Mouse (Mus musculus): ENCODE measurements around the gene Hpd. TPM values are rescaled to one million over a fixed set of nuclear protein-coding genes. Genes with fewer than 3 reads are reported as not detected.
A peak's percentile ranks its signal among the peaks of the same experiment; 100 is the strongest.

The Hpd gene
- total and polyA plus RNA-seq, 2 experiments from 2014 or later, result not detected

GRCm38 (mm10) chr5:123125105-123125504 lies 57.4 kb downstream of the Hpd start:
- WGBS, result 87% methylated on average over 6 of the region's 6 CpGs
- no peak for ATAC-seq

GRCm38 (mm10) chr5:123122181-123122580 lies 60.3 kb downstream of the Hpd start:
- no peak overlapping the region for H3K9ac ChIP-seq
- H3K4me2 ChIP-seq (ENCODE audit: low read depth), result no peak overlapping the region
- peak; percentile 53 for TF ChIP-seq CTCF (IDR thresholded peaks at IDR 0.05; ENCODE audit: low read depth)
- ATAC-seq (no peak), DNase-seq (no peak)
- WGBS, result 84% methylated on average over 4 of the region's 4 CpGs
- H3K9me3 ChIP-seq (ENCODE audit: low read length), result no peaks in the 10 kb centered on the region
- H3K27ac ChIP-seq (ENCODE audit: low read depth, low read length), result no peak overlapping the region
- peaks cover 35% of the 10 kb centered on the region for H3K36me3 ChIP-seq (ENCODE audit: insufficient read depth)
- H3K27me3 ChIP-seq (ENCODE audit: insufficient read depth, low read length), result no peaks in the 10 kb centered on the region
- H3K4me3 ChIP-seq (ENCODE audit: low read depth, low read length), result no peak overlapping the region
- H3K4me1 ChIP-seq (ENCODE audit: insufficient read depth), result no peaks in the 10 kb centered on the region

More at GRCm38 (mm10) chr5:123125105-123125504, 57.4 kb downstream of the Hpd start:
- Histone ChIP-seq H3K27me3 (ENCODE audit: insufficient read depth, low read length) (no peaks in the 10 kb centered on the region), H3K9me3 (ENCODE audit: low read length) (no peaks in the 10 kb centered on the region), H3K4me1 (ENCODE audit: insufficient read depth) (no peaks in the 10 kb centered on the region), H3K4me3 (ENCODE audit: low read depth, low read length) (no peak overlapping the region), H3K36me3 (ENCODE audit: insufficient read depth) (peaks cover 34% of the 10 kb centered on the region), H3K9ac (no peak overlapping the region), H3K4me2 (ENCODE audit: low read depth) (no peak overlapping the region), H3K27ac (ENCODE audit: low read depth, low read length) (no peak overlapping the region)
- TF ChIP-seq CTCF (IDR thresholded peaks at IDR 0.05; ENCODE audit: low read depth), result no peak
- no peak for DNase-seq

Other genes with a start within 250 kb of the Hpd start
- gene Kdm2b, start 192.9 kb downstream of the Hpd start, total RNA-seq (2014; rRNA removed), result 127 and 158 TPM in 2 replicates
- 84.6 and 91.7 TPM in 2 replicates for gene Kdm2b, start 192.9 kb downstream of the Hpd start, polyA plus RNA-seq (2015; fragmentation: Nextera tagmentation; extraction: Ambion mirVana)
- 13.8 and 19.4 TPM in 2 replicates for gene Orai1, start 167.7 kb downstream of the Hpd start, total RNA-seq (2014; rRNA removed)
- 10.7 and 14.4 TPM in 2 replicates for gene Orai1, start 167.7 kb downstream of the Hpd start, polyA plus RNA-seq (2015; fragmentation: Nextera tagmentation; extraction: Ambion mirVana)
- 0.23 TPM in 1 of 2 replicates, not detected in the other for gene Morn3, start 135.7 kb downstream of the Hpd start, total RNA-seq (2014; rRNA removed)
- 1.1 and 1.5 TPM in 2 replicates for gene Morn3, start 135.7 kb downstream of the Hpd start, polyA plus RNA-seq (2015; fragmentation: Nextera tagmentation; extraction: Ambion mirVana)
- 18.0 and 18.1 TPM in 2 replicates for gene Tmem120b, start 114.3 kb downstream of the Hpd start, total RNA-seq (2014; rRNA removed)
- gene Tmem120b, start 114.3 kb downstream of the Hpd start, polyA plus RNA-seq (2015; fragmentation: Nextera tagmentation; extraction: Ambion mirVana), result 21.2 and 22.2 TPM in 2 replicates
- gene Rhof, start 50.0 kb downstream of the Hpd start, total RNA-seq (2014; rRNA removed), result 25.3 and 27.0 TPM in 2 replicates
- 36.9 and 38.7 TPM in 2 replicates for gene Rhof, start 50.0 kb downstream of the Hpd start, polyA plus RNA-seq (2015; fragmentation: Nextera tagmentation; extraction: Ambion mirVana)
- gene Setd1b, start 40.5 kb downstream of the Hpd start, total RNA-seq (2014; rRNA removed), result 3.9 and 5.6 TPM in 2 replicates
- gene Setd1b, start 40.5 kb downstream of the Hpd start, polyA plus RNA-seq (2015; fragmentation: Nextera tagmentation; extraction: Ambion mirVana), result 5.1 and 7.6 TPM in 2 replicates
- gene Psmd9, start 13.3 kb downstream of the Hpd start, total RNA-seq (2014; rRNA removed), result 37.4 and 39.5 TPM in 2 replicates
- gene Psmd9, start 13.3 kb downstream of the Hpd start, polyA plus RNA-seq (2015; fragmentation: Nextera tagmentation; extraction: Ambion mirVana), result 72.3 and 79.4 TPM in 2 replicates
- 1.8 and 4.4 TPM in 2 replicates for gene Wdr66, start 69.4 kb upstream of the Hpd start, total RNA-seq (2014; rRNA removed)
- 1.1 and 2.0 TPM in 2 replicates for gene Wdr66, start 69.4 kb upstream of the Hpd start, polyA plus RNA-seq (2015; fragmentation: Nextera tagmentation; extraction: Ambion mirVana)
- gene Bcl7a, start 161.1 kb upstream of the Hpd start, total RNA-seq (2014; rRNA removed), result 47.9 and 56.0 TPM in 2 replicates
- gene Bcl7a, start 161.1 kb upstream of the Hpd start, polyA plus RNA-seq (2015; fragmentation: Nextera tagmentation; extraction: Ambion mirVana), result 37.2 and 38.3 TPM in 2 replicates
- 14.2 and 17.4 TPM in 2 replicates for gene Mlxip, start 212.1 kb upstream of the Hpd start, total RNA-seq (2014; rRNA removed)
- gene Mlxip, start 212.1 kb upstream of the Hpd start, polyA plus RNA-seq (2015; fragmentation: Nextera tagmentation; extraction: Ambion mirVana), result 8.4 and 13.3 TPM in 2 replicates